8 mouse cellular contexts compared by ENCODE assay signal in the genomic region with DNA sequence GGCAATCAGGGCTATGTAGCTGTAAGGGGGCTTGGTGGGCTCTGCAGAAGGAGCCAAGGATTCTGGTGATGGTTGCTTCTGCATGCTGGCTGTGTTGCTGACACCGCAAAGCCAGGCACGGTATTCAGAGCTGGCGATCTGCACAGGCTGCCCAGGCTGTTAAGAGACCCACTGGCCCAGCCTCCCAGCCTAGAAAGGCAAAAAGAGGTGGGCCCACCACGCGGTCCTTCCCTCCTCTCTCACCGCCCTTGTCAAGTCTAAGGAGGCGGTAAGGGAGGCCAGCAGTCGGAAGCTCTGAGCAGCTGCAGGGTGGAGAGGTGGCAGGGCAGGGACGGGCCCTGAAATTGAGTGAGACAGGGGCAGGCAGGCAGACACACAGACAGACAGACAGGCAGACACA. TPM values are rescaled to one million over a fixed set of nuclear protein-coding genes. Genes with fewer than 3 reads are reported as not detected.
DNase-seq lines count a peak whose midpoint lies in the region; ATAC-seq lines count a peak whose summit lies in the region.

A gene (minus strand): TSS at position 161 of the 400 bp plus-strand sequence.

- 0 out of 2 replicates have a peak, but pooled peaks have one; percentile 27 for ATAC-seq in common myeloid progenitor, adult 5-6 weeks (replicated peaks; ENCODE audit: low read depth, poor library complexity, severe bottlenecking)

- DNase-seq in kidney, adult 11 months = peak; percentile 39
- DNase-seq in kidney, adult 18-20 months = no peak
- DNase-seq in heart, postnatal 4 days = peak; percentile 73
- peak; percentile 35 for DNase-seq in lung, postnatal 25 days (ENCODE audit: low spot score)
- DNase-seq in frontal cortex, postnatal 14 days (ENCODE audit: low spot score in 2 of 2) = no peak
- DNase-seq in yolk sac, embryonic 10.5 days (ENCODE audit: low spot score) = no peak
- DNase-seq in layer of hippocampus, adult 9-11 months = no peak

RNA-seq across cellular contexts. Expression of the gene that starts here (rescaled TPM):
- total RNA-seq in common myeloid progenitor, adult 5-6 weeks (2017) = not detected in 2 replicates
- total RNA-seq in heart, postnatal 4 days (2021) = 10 to 100 TPM in 1 of 2 experiments, 1 to 10 TPM in 1; 8.1 to 10.6 TPM

Comparison
In these comparisons a context has a peak if more than half of its experiments do, and no peak if none do; other contexts are left out.
1. DNase-seq: peak in kidney, adult 11 months (single experiment), heart, postnatal 4 days (single experiment) and lung, postnatal 25 days (single experiment); none in kidney, adult 18-20 months (single experiment), frontal cortex, postnatal 14 days (0 of 2), yolk sac, embryonic 10.5 days (single experiment) and layer of hippocampus, adult 9-11 months (single experiment).
2. Peak in ATAC-seq in common myeloid progenitor, adult 5-6 weeks; RNA of the gene not detected or under 1 TPM.